Mouse (Mus musculus) hindbrain, embryonic 12.5 days (tissue): ENCODE results near the gene Syt3. TPM values are rescaled to one million over a fixed set of nuclear protein-coding genes. Genes with fewer than 3 reads are reported as not detected.

Source experiments
- ATAC-seq: fragments of 200-750 bp; cut with Nextera tagmentation; 2 replicates; pipeline ENCODE4 v1.8.0; 2017; ENCODE audit warnings: moderate TSS enrichment; ENCODE audit not compliant: low FRiP score
- H3K27ac ChIP-seq: fragments of 300-500 bp; sonication (generic); 2 replicates; pipeline ENCODE4 v1.5.1; 2016; ENCODE audit warnings: mild to moderate bottlenecking
- H3K27me3 ChIP-seq: fragments of 300-500 bp; sonication (generic); 2 replicates; pipeline ENCODE4 v1.6.1; 2016; ENCODE audit warnings: mild to moderate bottlenecking
- H3K36me3 ChIP-seq: fragments of 300-500 bp; sonication (generic); 2 replicates; pipeline ENCODE4 v1.6.1; 2016; ENCODE audit warnings: mild to moderate bottlenecking
- H3K4me1 ChIP-seq: fragments of 300-500 bp; sonication (generic); 2 replicates; pipeline ENCODE4 v1.6.1; 2016
- H3K4me2 ChIP-seq: fragments of 300-500 bp; sonication (generic); replicated peaks from 2 replicates; pipeline ENCODE4 v1.6.1; 2016; ENCODE audit warnings: mild to moderate bottlenecking
- H3K4me3 ChIP-seq: fragments of 300-500 bp; sonication (generic); 2 replicates; pipeline ENCODE4 v1.5.1; 2016; ENCODE audit warnings: mild to moderate bottlenecking
- H3K9ac ChIP-seq: fragments of 300-500 bp; sonication (generic); 2 replicates; pipeline ENCODE4 v1.6.1; 2016; ENCODE audit warnings: mild to moderate bottlenecking, moderate library complexity
- H3K9me3 ChIP-seq: fragments of 300-500 bp; sonication (generic); replicated peaks from 2 replicates; pipeline ENCODE4 v1.6.1; 2016; ENCODE audit warnings: mild to moderate bottlenecking
- WGBS: fragments of 180-500 bp; shearing (Covaris S2); methylation state at CpG from one replicate; pipeline ENCODE4 v1.1.7; 2016; 5-methylcytosine and 5-hydroxymethylcytosine counted together
- polyA plus RNA-seq: library from polyadenylated mRNA; unstranded; fragments of >200 nt; fragmentation: Nextera tagmentation; extraction: Ambion mirVana; gene quantifications from 2 replicates; pipeline ENCODE4 v1.2.1, GENCODE M21; 2016

The Syt3 gene
- polyA plus RNA-seq, 1 experiment from 2014 or later: 7.5 TPM

DNA sequence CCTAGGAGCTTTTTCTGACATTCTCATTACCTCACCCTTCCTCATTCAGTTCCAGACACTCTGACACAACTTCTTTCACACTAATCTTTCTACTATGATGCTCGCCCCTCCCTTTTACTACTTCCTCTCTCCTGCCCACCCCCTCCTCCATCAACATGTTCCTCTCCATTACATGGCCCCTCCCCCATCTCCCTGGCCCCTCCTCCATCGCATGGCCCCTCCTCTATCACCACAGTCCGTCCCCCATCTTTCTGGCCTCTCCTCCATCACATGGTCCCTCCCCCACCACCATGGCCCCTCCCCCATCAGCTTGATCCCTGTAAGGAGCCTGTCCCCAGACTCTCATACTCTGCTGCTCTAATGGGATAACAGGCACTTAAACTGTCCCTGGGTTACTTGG is 34.9 kb upstream of the Syt3 start:
- H3K27me3 ChIP-seq: peaks cover 67% of the 10 kb centered on the region

DNA sequence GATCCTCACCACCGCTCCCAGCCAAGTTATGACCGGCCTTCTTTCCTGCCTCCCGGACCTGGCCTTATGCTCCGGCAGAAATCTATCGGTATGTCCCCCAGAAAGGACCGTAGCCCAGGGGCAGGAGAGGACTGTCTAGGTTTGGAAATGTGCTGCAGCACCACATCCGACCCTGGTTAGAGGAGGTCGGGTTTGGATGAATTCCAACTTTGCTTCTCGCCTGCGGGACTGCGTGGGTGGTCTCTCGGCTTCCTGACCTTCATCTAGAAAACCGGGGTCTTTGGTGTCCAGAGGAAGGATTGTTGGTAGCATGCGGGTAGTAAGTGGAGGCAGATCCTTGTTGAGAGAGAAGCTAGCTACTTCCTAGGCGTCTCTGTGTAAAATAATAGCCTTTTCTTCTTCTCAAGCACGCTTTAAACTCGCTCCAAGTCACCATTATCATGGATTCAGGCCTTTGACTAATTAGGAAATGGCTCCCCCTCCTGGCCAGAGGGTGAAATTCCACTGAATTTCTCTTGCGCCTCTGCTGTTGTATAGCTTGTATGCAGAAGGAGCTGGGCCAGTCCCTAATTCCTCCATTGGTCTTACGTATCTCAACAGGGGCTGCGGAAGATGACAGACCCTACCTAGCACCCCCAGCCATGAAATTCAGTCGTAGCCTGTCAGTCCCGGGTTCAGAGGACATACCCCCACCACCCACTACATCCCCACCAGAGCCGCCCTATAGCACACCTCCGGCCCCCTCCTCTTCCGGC is 32.8 kb upstream of the Syt3 start:
- Histone ChIP-seq H3K4me2 (peak overlapping the region; percentile 47), H3K9me3 (no peaks in the 10 kb centered on the region), H3K9ac (peak overlapping the region; percentile 37), H3K4me3 (peak overlapping the region; percentile 2), H3K36me3 (peaks cover 7% of the 10 kb centered on the region), H3K27me3 (peaks cover 82% of the 10 kb centered on the region), H3K4me1 (peaks cover 47% of the 10 kb centered on the region), H3K27ac (no peak overlapping the region)
- ATAC-seq: peak; percentile 46
- WGBS: 4% methylated on average over 25 of the region's 25 CpGs

More for the DNA sequence above, 34.9 kb upstream of the Syt3 start:
- Histone ChIP-seq H3K27ac (no peak overlapping the region), H3K4me3 (no peak overlapping the region), H3K36me3 (peaks cover 25% of the 10 kb centered on the region), H3K9ac (no peak overlapping the region), H3K9me3 (no peaks in the 10 kb centered on the region), H3K4me1 (peaks cover 37% of the 10 kb centered on the region), H3K4me2 (no peak overlapping the region)
- WGBS: 26% methylated on average over 3 of the region's 3 CpGs
- ATAC-seq: no peak

DNA sequence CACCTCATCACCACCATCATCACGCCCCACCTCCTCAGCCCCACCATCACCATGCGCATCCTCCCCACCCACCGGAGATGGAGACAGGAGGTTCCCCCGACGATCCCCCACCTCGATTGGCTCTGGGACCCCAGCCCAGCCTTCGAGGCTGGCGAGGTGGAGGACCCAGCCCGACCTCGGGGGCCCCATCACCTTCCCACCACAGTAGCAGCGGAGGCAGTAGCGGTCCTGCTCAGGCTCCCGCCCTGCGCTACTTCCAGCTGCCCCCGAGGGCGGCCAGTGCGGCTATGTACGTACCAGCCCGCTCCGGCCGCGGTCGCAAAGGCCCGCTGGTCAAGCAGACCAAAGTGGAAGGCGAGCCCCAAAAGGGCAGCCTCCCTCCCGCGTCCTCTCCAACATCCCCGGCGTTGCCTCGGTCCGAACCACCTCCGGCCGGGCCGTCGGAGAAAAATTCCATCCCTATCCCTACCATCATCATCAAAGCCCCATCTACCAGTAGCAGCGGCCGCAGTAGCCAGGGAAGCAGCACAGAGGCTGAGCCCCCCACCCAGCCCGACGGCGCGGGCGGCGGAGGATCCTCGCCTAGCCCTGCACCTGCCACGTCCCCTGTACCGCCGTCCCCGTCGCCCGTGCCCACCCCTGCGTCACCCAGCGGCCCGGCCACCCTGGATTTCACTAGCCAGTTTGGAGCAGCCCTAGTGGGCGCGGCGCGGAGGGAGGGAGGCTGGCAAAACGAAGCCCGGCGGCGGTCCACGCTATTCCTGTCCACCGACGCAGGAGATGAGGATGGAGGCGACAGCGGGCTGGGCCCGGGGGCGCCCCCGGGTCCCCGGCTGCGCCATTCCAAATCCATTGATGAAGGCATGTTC is 31.8 kb upstream of the Syt3 start:
- 3% methylated on average over 69 of the region's 71 CpGs for WGBS
- Histone ChIP-seq H3K4me1 (peaks cover 57% of the 10 kb centered on the region), H3K27ac (no peak overlapping the region), H3K36me3 (0 out of 2 replicates have a peak, but pooled peaks cover 4% of the 10 kb centered on the region), H3K9me3 (no peaks in the 10 kb centered on the region), H3K27me3 (peaks cover 92% of the 10 kb centered on the region), H3K9ac (peak overlapping the region; percentile 37), H3K4me2 (peak overlapping the region; percentile 47), H3K4me3 (peak overlapping the region; percentile 15; the same call in 1 of the 2 replicates)
- ATAC-seq: peak; percentile 4; the same call in 1 of the 2 replicates

DNA sequence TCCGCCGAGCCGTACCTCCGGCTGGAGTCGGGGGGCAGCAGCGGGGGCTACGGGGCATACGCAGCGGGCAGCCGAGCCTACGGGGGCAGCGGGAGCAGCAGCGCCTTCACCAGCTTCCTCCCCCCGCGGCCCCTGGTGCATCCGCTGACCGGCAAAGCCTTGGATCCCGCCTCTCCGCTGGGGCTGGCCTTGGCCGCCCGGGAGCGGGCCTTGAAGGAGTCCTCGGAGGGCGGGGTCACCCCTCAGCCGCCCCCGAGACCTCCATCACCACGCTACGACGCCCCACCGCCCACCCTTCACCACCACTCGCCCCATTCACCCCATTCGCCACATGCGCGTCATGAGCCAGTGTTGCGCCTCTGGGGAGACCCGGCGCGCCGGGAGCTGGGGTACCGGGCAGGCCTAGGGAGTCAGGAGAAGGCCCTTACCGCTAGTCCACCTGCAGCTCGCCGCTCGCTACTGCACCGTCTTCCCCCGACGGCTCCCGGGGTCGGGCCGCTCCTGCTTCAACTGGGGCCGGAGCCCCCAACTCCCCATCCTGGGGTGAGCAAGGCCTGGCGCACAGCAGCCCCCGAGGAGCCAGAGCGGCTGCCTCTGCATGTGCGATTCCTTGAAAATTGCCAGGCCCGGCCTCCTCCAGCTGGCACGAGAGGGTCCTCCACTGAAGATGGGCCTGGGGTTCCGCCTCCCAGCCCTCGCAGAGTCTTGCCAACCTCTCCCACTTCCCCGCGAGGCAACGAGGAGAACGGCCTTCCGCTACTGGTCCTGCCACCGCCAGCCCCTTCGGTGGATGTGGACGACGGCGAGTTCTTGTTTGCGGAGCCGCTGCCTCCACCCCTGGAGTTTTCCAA is 30.9 kb upstream of the Syt3 start:
- H3K4me3 ChIP-seq: peak overlapping the region; percentile 15
- no peak overlapping the region for H3K27ac ChIP-seq
- 3% methylated on average over 68 of the region's 71 CpGs for WGBS
- no peak for ATAC-seq
- no peaks in the 10 kb centered on the region for H3K9me3 ChIP-seq
- peak overlapping the region; percentile 28 for H3K4me2 ChIP-seq
- peak overlapping the region; percentile 29 for H3K9ac ChIP-seq
- 0 out of 2 replicates have a peak, but pooled peaks cover 4% of the 10 kb centered on the region for H3K36me3 ChIP-seq
- H3K27me3 ChIP-seq: peaks cover 94% of the 10 kb centered on the region
- H3K4me1 ChIP-seq: peaks cover 64% of the 10 kb centered on the region

DNA sequence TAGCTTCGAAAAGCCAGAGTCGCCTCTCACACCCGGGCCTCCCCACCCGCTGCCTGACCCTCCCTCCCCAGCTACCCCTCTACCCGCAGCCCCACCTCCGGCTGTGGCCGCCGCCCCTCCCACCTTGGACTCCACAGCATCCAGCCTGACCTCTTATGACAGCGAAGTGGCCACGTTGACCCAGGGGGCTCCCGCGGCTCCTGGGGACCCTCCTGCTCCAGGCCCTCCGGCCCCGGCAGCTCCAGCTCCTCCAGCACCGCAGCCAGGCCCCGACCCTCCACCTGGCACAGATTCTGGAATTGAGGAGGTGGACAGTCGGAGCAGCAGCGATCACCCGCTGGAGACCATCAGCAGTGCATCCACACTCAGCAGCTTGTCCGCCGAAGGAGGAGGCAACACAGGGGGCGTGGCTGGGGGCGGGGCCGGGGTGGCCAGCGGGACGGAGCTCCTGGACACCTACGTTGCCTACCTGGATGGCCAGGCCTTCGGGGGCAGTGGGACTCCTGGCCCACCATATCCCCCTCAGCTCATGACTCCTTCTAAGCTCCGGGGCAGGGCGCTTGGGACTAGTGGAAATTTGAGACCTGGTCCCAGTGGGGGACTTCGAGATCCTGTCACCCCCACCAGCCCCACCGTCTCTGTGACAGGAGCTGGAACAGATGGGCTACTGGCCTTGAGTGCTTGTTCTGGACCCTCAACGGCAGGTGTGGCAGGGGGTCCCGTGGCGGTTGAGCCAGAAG is 30.1 kb upstream of the Syt3 start:
- Histone ChIP-seq H3K4me1 (peaks cover 68% of the 10 kb centered on the region), H3K9me3 (no peaks in the 10 kb centered on the region), H3K27ac (no peak overlapping the region), H3K27me3 (peaks cover 92% of the 10 kb centered on the region), H3K4me2 (peak overlapping the region; percentile 28), H3K36me3 (0 out of 2 replicates have a peak, but pooled peaks cover under 1% of the 10 kb centered on the region), H3K9ac (0 out of 2 replicates have a peak overlapping the region, but pooled peaks have one; percentile 13), H3K4me3 (no peak overlapping the region)
- WGBS: under 1% methylated on average over 34 of the region's 35 CpGs
- ATAC-seq: no peak

DNA sequence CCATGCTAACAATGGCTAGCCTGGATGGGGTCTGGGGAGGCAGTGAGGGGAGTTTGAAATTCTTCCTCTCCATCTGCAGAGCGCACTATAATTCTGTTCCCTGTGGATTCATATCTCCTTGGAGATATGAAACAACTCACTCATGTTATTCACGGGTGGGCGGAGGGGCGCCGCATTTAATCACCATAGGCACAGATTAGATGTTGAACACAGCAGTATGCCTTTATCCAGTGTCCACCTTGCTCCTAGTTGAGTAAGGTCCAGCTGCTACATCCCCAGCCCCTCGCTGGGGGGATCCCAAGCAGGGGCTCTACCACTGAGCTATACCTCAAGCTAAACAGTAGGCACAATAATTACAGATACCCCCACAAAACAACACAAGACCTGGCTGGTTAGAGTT is 28.5 kb upstream of the Syt3 start:
- Histone ChIP-seq H3K4me2 (no peak overlapping the region), H3K4me1 (peaks cover 76% of the 10 kb centered on the region), H3K27me3 (peaks cover 82% of the 10 kb centered on the region), H3K27ac (no peak overlapping the region), H3K9ac (no peak overlapping the region), H3K4me3 (no peak overlapping the region), H3K36me3 (no peaks in the 10 kb centered on the region), H3K9me3 (no peaks in the 10 kb centered on the region)
- WGBS: 61% methylated on average over 6 of the region's 6 CpGs
- no peak for ATAC-seq

DNA sequence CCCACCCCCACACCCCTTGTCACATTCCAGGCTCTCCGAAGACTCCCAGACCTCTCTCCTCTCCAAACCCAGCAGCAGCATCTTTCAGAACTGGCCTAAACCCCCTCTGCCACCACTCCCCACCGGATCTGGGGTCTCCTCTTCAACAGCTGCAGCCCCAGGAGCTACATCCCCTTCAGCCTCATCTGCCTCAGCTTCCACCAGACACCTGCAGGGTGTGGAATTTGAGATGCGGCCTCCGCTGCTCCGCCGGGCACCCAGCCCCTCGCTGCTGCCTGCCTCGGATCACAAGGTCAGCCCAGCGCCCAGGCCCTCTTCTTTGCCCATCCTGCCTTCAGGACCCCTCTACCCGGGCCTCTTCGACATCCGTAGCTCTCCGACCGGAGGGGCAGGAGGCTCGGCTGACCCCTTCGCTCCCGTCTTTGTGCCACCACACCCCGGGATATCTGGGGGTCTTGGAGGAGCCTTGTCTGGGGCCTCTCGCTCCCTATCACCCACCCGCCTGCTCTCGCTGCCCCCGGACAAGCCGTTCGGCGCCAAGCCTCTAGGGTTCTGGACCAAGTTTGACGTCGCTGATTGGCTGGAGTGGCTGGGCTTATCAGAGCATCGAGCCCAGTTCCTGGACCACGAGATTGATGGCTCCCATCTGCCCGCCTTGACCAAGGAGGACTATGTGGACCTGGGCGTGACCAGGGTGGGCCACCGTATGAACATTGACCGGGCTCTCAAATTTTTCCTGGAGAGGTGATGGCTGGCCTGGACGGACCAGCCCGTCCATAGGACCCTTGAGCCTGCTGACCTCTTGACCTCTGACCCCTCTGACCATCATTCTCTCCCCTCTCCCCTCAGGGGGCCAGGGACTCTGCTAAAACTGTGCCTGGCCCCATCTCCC is 27.1 kb upstream of the Syt3 start:
- Histone ChIP-seq H3K27ac (no peak overlapping the region), H3K27me3 (peaks cover 83% of the 10 kb centered on the region), H3K4me2 (peak overlapping the region; percentile 19), H3K36me3 (no peaks in the 10 kb centered on the region), H3K9me3 (no peaks in the 10 kb centered on the region), H3K4me3 (peak overlapping the region; percentile 10; the same call in 1 of the 2 replicates), H3K9ac (peak overlapping the region; percentile 39; the same call in 1 of the 2 replicates), H3K4me1 (peaks cover 70% of the 10 kb centered on the region)
- WGBS: 2% methylated on average over 35 of the region's 35 CpGs
- ATAC-seq: no peak

DNA sequence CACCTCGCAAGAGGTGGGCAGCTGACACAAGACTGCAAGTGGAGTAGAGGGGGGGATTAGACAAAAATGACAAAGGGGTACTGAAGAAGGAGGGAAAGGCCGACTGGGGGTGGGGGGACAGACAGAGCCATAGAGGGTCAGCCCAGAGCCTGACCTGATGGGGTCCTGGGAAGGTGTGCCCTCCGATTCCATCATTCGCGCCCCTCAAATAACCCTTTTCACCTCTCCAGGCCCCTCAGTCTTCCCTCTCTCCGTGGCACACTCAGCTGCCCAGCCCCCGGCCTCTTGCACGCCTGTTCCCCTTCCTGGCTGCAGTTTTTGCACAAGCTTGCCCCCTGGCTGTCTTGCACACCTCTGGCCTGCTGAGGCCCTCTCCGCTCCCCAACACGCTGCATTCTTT is 26.4 kb upstream of the Syt3 start:
- H3K4me1 ChIP-seq: peaks cover 63% of the 10 kb centered on the region
- 11% methylated on average over 9 of the region's 10 CpGs for WGBS
- no peak for ATAC-seq
- no peaks in the 10 kb centered on the region for H3K9me3 ChIP-seq
- peak overlapping the region; percentile 19 for H3K4me2 ChIP-seq
- no peak overlapping the region for H3K4me3 ChIP-seq
- peak overlapping the region; percentile 39; the same call in 1 of the 2 replicates for H3K9ac ChIP-seq
- H3K27me3 ChIP-seq: peaks cover 83% of the 10 kb centered on the region
- no peaks in the 10 kb centered on the region for H3K36me3 ChIP-seq
- H3K27ac ChIP-seq: no peak overlapping the region

DNA sequence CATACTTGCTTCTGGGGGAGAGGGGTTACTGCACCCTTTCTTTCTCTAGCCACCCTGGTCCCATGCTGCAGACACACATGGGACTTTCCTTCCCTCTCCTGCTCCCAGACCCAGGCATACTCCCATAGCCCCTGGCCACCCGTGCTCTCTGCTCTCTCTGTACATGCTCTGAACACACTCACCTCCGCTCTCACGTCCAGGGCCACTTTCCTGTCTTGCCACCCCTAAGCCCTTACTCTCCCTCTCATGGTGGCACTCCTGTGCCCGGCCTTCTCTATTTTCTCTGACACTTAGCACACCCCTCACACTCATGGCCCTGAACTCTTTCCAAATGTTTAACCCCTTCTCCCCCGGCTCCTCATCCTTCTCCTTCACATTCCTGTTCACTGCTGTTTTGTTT is 25.9 kb upstream of the Syt3 start:
- Histone ChIP-seq H3K9ac (peak overlapping the region; percentile 39; the same call in 1 of the 2 replicates), H3K27me3 (peaks cover 83% of the 10 kb centered on the region), H3K4me3 (no peak overlapping the region; the same call in 1 of the 2 replicates), H3K4me1 (peaks cover 58% of the 10 kb centered on the region), H3K4me2 (0 out of 2 replicates have a peak overlapping the region, but pooled peaks have one; percentile 8), H3K36me3 (no peaks in the 10 kb centered on the region), H3K27ac (peak overlapping the region; percentile 48), H3K9me3 (no peaks in the 10 kb centered on the region)
- no peak for ATAC-seq
- 14% methylated on average over 5 of the region's 5 CpGs for WGBS

DNA sequence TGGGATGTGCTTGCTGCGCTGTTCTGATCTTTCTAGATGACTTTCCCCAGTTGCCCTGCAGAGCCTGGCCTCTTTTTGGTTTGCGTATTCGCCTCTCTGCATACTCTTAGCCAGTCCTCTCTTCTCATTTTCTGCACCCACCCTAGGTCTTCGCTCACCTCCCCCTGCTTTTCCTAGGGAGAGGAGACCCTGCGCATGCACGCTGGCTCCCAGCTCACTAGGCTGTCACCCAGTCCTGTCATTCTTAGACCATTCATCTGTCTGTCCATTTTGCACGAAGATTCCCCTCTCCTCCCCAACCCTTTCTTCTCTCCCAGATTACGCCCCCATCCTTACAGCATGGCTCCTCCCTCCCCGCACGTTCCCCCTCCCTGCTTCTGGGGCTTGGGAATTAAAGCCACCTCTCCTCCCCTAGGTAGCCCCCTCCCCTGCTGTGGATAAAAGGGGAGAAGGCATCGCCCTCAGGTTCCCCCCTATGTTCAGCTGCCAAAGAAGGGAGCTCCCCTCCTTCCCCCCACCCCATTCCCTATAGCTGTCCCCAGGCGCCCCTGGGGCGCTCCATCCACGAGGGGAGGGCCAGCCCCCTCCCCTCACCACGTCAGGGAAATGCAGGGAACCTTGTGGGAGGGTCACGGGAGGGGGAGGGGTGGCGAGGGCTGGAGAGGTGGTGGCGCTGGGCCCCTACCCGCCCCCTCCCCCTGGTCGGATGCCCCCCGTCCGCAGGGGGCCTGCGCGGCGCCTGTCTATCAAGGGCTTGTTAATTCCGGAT is 24.8 kb upstream of the Syt3 start:
- H3K4me3 ChIP-seq: peak overlapping the region; percentile 43
- no peaks in the 10 kb centered on the region for H3K9me3 ChIP-seq
- peak overlapping the region; percentile 85 for H3K4me2 ChIP-seq
- no peaks in the 10 kb centered on the region for H3K36me3 ChIP-seq
- H3K27me3 ChIP-seq: peaks cover 72% of the 10 kb centered on the region
- peak overlapping the region; percentile 65 for H3K9ac ChIP-seq
- WGBS: 3% methylated on average over 24 of the region's 26 CpGs
- ATAC-seq: peak; percentile 44
- H3K4me1 ChIP-seq: peaks cover 47% of the 10 kb centered on the region
- peak overlapping the region; percentile 95 for H3K27ac ChIP-seq
